Mouse (Mus musculus): ENCODE results near the gene Ugcg. TPM values are rescaled to one million over a fixed set of nuclear protein-coding genes. Genes with fewer than 3 reads are reported as not detected.

The Ugcg gene
- total RNA-seq, 2 experiments from 2014 or later, result 78.9 to 90.0 TPM

- no peak for DNase-seq (ENCODE audit: low spot score in 2 of 2)
Measured at GRCm38 (mm10) chr4:59224889-59225288, 35.8 kb downstream of the Ugcg start.

- no peak for DNase-seq (ENCODE audit: low spot score in 2 of 2)
Measured at GRCm38 (mm10) chr4:59227047-59227446, 38.0 kb downstream of the Ugcg start.

- no peak for DNase-seq (ENCODE audit: low spot score in 2 of 2)
Measured at GRCm38 (mm10) chr4:59228951-59229350, 39.9 kb downstream of the Ugcg start.

GRCm38 (mm10) chr4:59231266-59232055, 42.4 kb downstream of the Ugcg start:
- no peak for DNase-seq (ENCODE audit: low spot score in 2 of 2)

GRCm38 (mm10) chr4:59234014-59234413, 45.0 kb downstream of the Ugcg start:
- no peak for DNase-seq (ENCODE audit: low spot score in 2 of 2)

- no peak for DNase-seq (ENCODE audit: low spot score in 2 of 2)
Measured at GRCm38 (mm10) chr4:59234451-59235216, 45.6 kb downstream of the Ugcg start.

- DNase-seq (ENCODE audit: low spot score in 2 of 2), result no peak
Measured at GRCm38 (mm10) chr4:59236362-59236761, 47.3 kb downstream of the Ugcg start.

GRCm38 (mm10) chr4:59238641-59239311, 49.7 kb downstream of the Ugcg start:
- no peak for DNase-seq (ENCODE audit: low spot score in 2 of 2)

GRCm38 (mm10) chr4:59239312-59239728, 50.3 kb downstream of the Ugcg start:
- DNase-seq (ENCODE audit: low spot score in 2 of 2), result no peak

- no peak for DNase-seq (ENCODE audit: low spot score in 2 of 2)
Measured at GRCm38 (mm10) chr4:59240160-59240559, 51.1 kb downstream of the Ugcg start.

- DNase-seq (ENCODE audit: low spot score in 2 of 2), result no peak
Measured at GRCm38 (mm10) chr4:59241096-59241495, 52.0 kb downstream of the Ugcg start.

GRCm38 (mm10) chr4:59242221-59242620, 53.2 kb downstream of the Ugcg start:
- no peak for DNase-seq (ENCODE audit: low spot score in 2 of 2)

GRCm38 (mm10) chr4:59243802-59244493, 54.9 kb downstream of the Ugcg start:
- DNase-seq (ENCODE audit: low spot score in 2 of 2), result no peak

GRCm38 (mm10) chr4:59244791-59245555, 55.9 kb downstream of the Ugcg start:
- no peak for DNase-seq (ENCODE audit: low spot score in 2 of 2)

- no peak for DNase-seq (ENCODE audit: low spot score in 2 of 2)
Measured at GRCm38 (mm10) chr4:59245776-59246175, 56.7 kb downstream of the Ugcg start.

- DNase-seq (ENCODE audit: low spot score in 2 of 2), result no peak
Measured at GRCm38 (mm10) chr4:59247545-59247944, 58.5 kb downstream of the Ugcg start.

GRCm38 (mm10) chr4:59248035-59248434, 59.0 kb downstream of the Ugcg start:
- DNase-seq (ENCODE audit: low spot score in 2 of 2), result no peak

GRCm38 (mm10) chr4:59252386-59253054, 63.5 kb downstream of the Ugcg start:
- no peak for DNase-seq (ENCODE audit: low spot score in 2 of 2)

- no peak for DNase-seq (ENCODE audit: low spot score in 2 of 2)
Measured at GRCm38 (mm10) chr4:59253055-59253434, 64.0 kb downstream of the Ugcg start.

GRCm38 (mm10) chr4:59254397-59254796, 65.3 kb downstream of the Ugcg start:
- DNase-seq (ENCODE audit: low spot score in 2 of 2), result no peak

Data from layer of hippocampus, postnatal 10 days (tissue).